Mouse (Mus musculus) spleen, postnatal 4 days (tissue): ENCODE measurements around the gene Ccdc124.
A peak's percentile ranks its signal among the peaks of the same experiment; 100 is the strongest.

Experiments used
- DNase-seq, 2 experiments: peaks; one replicate each; pipeline ENCODE4 v3.0.0; 2022; ENCODE audit warnings: low spot score in 2 of 2

The Ccdc124 gene

DNA sequence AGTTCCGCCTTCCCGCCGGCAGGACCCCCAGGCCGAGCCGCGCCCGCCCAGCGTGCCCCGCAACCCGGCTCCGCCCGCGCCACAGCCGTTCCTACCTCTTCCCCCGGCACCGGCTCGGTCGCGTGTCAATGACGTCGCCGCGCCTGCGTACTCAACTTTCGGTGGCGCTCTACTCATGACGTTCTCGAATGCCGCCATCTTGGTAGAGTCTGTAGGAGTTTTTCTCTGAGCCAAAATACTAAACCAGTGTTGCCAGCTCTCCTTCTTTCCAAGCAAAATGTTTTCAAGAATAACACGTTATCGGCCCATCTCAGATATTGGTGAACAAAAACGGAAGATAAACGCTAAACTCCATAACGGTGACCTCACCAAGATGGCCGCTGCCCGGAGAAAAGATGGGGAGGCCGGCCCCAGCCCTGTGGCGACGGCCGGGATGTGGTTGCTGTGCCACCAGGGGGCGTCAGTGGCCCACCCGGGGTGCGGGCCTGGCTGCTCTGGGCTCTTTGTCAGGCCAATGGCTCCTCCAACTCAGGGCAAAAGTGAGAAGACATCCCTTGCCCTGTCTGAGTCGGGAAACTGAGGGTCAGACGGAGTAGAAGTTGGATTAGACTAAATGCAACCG lies at the start of gene Ccdc124:
Gene Ccdc124 (minus strand): TSS at position 572 of the 622 bp plus-strand sequence.
- DNase-seq = peak; percentile 95 to 99

DNA sequence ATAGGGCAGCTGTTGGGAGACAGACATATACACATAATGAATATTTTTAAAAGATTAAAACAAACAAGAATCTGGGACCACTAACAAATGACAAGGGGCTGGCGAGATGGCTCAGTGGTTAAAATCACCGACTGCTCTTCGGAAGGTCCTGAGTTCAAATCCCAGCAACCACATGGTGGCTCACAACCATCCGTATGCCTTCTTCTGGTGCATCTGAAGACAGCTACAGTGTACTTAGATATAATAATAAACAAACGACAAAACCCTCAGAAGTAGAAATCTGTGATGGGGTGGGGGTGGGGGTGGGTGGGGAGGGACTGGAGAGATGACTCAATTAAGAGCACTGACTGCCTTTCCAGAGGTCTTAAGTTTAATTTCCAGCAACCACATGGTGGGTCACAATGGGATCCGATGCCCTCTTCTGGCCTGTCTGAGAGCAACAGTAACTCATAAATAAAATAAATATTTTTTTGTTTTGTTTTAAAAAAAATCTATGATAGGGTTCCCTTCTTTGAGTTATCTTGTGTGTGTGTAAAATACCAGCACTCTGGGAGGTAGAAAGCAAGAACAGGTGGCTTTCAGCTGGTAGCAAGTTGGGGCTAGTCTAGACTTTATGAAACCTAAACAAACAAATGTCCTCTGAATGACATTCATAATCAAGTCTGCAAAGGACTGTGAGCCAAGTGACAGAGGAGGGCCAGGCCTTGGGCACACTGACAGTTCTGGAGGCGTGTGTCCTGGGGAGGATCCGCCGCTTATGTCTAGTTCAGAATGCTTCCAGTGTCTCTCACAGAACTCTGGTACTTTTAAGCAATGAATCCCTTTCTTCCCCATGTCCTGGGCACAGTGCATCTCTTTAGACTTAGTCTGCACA lies 46.6 kb upstream of the Ccdc124 start:
- DNase-seq = no peak

DNA sequence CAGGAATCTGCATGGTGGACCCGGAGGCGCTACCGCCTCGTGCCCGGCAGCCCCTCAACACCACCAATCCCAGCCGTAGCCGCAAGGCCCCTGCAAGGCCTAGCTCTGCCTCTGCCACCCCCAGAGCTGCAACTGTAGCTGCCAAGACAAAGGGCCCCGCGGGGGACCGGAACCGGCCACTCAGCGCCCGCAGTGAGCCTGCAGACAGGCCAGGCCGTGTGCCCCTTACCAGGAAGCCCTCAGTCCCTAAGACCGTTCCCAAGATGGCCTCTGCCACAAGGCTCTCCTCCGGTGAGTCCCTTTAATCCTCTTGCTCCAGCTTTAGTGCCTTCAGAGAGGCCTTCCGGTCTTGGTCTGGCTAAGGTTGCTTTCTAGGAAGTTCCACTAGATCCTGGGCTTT lies 41.0 kb upstream of the Ccdc124 start:
- DNase-seq = no peak

DNA sequence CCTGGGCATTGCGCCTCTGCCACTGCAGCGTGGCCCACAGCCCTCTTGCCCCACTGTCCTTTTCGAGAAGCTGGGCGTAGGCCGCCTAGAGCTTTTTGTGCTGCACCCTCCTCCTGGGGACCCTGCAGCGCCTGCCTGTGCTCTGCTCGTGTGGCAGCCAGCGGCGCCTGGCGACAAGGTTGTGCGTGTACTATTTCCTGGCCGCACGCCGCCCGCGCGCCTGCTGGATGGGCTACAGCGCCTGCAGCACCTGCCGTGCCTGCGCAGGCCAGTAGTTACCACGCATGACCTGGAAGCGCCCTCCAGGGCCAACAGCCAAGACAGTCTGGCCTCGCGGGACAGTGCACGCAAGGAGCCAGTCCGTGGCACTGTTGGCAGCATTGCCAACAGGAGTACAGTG lies 39.8 kb upstream of the Ccdc124 start:
- peak in 1 of 2 experiments; percentile 61 for DNase-seq

DNA sequence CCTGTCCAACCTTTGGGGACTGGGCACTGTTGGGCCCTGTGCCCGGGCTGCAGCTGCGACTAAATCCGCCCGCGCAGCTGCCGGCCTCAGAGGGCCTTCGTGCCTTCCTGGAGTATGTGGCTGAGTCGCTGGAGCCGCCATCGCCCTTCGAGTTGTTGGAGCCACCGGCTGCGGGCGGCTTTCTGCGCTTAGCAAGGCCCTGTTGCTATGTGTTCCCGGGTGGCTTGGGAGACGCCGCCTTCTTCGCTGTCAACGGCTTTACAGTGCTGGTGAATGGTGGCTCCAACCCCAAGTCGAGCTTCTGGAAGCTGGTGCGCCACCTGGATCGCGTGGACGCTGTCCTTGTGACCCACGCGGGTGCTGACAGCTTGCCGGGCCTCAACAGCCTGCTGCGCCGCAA lies 39.2 kb upstream of the Ccdc124 start:
- DNase-seq = no peak

DNA sequence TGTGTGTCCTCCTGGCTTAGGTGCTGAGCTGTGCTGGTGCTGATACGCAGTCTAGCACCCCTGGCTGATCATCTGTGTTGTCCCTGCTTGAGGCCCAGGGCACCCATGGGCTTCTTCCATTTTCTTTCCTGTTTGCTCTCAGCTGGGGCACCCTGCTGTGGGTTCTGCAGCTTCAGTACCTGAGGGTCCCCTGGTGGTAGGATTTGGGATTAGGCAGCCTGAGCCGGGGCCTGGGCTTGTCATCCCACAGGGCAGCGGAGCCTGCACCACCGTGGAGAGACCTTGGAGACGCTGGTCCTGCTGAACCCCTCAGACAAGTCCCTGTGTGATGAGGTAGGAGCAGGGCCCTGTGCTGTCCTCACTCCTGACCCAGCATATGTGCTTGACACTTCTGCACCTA lies 37.9 kb upstream of the Ccdc124 start:
- peak in 1 of 2 experiments; percentile 69 for DNase-seq

DNA sequence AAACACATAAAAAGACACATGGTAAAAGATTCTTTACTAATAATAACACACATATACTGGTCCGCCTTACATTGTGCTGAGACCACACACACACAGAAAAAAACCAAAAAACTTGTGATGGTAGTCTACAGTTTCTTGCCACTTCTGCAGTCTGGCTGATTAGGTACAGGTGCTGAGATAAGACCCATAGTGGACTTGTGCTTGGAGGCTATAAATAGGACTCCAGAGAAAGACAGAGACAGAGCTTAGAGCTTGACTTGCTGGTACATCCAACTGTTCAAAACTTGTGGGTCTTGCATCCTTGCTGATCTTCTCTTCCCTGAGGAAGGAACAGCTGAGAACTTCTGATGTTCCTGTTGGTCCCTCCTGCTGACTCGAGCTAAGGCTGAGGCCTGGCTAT lies 33.8 kb upstream of the Ccdc124 start:
- no peak for DNase-seq

DNA sequence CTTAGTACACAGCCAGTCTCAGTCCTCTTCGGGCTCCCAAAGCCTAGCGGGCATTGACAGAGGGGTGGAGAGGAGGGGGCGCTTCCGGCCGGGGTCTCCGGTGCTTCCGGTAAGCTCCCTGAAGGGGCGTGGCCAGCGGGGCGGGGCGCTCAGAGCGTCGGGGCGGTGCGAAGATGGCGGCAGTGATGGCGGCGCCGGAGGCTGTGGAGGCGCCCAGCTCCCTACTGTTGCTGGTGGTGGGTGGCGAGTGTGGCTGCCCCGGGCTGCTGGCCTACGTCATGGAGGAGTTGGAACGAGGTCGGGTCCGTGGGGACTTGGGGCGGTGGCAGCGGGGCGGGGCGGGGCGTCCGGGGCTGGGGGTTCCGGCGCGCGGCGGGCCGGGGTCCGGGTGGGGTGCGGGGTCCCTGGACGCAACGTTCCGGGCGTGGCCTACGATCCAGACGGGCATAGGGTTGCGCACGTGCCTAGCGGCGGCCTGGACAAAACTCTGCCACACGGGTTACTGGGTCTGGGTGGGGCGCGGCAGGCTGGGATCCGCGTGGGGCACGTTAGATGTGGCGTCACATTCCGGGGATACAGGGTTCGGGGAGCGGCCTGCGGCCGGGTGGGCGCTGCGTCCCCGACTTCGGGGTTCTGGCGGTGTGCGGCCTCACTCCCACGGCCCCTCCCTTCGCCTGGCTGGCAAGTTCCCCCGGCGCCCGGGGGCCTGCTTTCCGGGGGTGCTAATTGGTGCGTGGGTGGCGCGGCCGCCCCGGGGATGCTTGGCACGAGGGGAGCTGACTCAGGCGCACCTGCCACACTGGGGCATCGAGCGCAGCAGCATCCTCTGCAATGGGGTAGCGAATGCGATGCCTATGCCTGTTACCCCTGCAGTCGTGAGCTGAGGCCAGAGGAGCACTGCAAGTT lies 32.3 kb upstream of the Ccdc124 start, which contains the start of gene Map1s:
Gene Map1s (plus strand): TSS at position 102 of the 906 bp plus-strand sequence.
- peak; percentile 79 to 91 for DNase-seq

DNA sequence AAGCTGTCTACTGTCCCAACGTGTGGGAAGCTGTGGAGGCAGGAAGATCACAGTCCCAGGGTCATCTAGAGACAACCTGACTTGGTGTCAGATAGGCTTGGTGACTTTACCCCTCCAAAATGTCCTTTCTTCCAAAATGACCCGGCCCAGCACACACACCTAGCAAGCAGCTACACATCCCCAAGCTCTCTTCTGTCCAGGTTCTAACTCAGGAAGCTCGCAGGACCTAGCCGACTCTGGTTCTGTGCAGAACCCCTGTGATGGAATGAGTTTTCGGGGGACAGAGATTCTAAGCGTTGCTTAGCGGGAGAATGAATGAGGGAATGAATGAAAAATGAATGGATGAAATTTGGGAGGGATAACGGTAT lies 31.7 kb upstream of the Ccdc124 start:
- DNase-seq = no peak

DNA sequence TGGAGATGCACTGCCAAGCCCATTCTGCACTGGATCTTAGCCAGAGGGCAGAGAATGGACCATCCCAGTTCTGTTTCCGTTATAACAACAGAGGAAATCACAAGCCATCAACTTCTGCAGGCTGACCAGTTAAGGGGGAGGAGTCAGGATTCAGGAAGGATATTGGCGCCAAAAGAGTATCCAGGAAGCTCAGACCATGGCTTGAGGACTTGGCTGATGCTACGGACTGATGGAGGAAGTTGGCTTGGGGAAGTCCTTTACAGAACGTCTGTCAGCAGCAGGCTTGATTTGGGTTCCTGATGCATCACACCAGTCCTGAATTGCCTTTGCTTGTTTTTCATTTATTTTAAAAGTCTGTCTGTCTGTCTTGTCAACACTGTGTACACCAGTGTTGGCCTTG lies 30.8 kb upstream of the Ccdc124 start:
- no peak for DNase-seq

DNA sequence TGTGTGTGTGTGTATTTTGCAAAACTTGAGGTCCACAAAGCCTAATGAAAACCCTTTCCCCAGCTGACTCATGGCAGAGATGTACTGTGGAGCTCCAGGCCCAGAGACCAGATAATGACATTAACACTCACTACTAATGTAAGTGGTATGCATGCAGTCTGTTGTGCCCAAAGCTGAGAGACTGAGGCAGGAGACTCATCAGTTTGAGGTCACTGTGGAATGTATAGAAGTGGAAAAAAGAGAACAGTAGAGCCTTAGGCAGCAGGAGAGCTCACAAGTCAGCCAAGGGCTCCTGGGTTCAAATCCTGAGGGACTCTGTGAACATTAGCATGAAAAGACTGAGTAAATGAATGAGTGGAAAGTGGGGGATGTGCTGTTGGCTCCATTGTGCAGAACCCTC lies 29.8 kb upstream of the Ccdc124 start:
- DNase-seq = no peak

DNA sequence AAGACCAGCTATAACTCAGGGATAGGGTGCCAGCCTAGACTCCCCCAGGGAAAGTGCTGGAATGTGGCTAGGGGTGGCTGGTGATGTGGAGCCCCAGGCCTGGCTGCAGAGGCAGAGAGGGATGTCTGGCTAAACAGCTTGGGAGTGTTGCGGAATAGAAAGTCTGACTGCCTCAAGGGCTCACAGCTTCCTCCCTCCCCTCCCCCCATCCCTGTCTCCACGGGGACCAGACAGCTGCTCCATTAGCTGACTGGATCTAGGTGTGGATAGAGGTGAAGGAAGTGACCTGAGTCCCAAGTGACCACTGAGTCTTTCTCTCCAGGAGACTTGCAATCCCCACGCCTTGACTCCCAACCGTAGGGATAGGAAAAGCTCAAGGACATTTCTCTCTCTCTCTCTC lies 29.4 kb upstream of the Ccdc124 start:
- no peak for DNase-seq

DNA sequence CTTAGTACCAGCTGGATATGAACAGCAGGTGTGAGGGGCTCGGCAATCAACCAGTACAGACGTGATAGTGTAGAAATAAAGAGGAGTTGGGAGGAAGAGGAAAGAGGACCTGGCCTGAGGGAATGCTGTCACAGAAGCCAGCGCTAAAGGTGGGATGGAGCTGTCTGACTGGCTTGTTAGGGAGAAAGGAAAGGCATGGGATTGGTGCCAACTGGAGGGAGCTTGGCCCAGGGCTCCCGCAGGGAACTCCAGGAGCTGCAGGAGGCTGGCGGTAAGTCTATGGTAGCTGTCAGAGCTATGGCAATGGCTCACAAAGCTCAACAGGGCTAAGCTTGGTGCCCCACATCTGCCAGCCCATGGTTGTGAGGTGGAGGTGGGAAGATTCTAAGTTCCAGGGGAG lies 28.5 kb upstream of the Ccdc124 start:
- no peak for DNase-seq

DNA sequence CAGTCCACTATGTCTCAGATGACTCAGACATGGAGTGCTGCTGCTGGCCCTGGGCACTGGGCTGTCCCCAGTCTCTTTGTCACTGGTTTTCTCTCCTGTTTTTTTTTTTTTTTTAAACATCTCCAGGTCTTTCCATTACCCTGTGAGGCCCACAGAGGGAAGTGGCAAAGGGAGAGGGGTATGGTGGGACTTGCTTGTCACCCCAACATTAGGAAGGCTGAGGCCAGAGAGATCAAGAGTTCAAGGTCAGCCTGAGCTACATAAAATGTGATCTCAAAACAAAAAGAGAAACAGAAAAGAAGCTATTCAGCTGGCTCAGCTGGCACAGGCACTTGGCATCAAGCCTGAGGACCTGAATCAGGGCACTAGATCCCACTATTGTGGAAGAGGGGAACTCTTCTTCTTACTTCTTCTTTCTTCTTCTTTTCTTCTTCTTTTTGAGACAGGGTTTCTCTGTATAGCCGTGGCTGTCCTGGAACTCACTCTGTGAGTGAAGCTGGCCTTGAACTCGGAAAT lies 27.2 kb upstream of the Ccdc124 start:
- no peak for DNase-seq

DNA sequence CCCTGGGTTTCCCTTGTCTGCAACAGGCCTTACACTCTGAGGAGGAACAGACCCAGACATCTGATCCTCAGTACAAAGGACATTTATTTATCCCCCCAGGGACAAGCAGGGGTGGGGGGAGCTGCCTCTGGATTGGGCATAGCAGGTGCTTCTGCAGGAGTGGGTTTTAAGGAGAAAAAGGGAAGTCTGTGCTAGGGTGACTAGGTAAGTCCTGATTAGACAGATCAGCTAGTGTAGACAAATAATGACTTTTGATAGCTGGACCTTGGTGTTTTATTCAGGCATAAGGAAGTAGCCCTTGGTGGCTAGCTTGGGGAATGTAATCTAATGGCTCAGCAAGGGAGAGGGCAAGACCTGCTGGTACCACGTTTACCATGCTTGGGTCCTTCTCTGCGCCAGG lies 25.5 kb upstream of the Ccdc124 start:
- DNase-seq = no peak

DNA sequence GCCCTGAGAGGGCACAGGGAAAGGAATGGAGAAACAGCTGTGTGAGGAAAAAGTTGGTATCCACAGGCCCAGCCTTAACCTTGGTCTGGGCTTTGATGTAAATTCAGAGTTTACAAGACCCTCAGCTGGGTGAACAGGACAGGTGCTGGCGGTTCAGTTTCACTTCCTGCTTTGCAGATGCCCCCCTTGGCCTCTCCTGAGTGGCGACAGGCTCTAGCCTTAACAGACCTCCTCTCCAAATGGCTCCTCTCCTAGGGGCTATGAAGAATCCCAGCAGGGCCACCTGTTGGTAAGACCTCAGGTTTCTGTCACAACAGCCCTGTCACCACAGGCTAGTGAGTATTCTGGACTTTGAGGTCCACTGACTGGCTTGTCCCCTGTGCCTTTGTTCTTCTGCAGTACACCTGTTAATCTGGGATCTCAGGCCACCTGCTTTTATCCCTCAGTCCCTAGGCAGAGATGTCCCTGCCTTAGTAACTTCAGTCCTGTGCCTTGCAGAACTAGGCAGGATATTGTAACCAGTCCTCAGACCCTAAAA lies 25.0 kb upstream of the Ccdc124 start:
- no peak for DNase-seq

DNA sequence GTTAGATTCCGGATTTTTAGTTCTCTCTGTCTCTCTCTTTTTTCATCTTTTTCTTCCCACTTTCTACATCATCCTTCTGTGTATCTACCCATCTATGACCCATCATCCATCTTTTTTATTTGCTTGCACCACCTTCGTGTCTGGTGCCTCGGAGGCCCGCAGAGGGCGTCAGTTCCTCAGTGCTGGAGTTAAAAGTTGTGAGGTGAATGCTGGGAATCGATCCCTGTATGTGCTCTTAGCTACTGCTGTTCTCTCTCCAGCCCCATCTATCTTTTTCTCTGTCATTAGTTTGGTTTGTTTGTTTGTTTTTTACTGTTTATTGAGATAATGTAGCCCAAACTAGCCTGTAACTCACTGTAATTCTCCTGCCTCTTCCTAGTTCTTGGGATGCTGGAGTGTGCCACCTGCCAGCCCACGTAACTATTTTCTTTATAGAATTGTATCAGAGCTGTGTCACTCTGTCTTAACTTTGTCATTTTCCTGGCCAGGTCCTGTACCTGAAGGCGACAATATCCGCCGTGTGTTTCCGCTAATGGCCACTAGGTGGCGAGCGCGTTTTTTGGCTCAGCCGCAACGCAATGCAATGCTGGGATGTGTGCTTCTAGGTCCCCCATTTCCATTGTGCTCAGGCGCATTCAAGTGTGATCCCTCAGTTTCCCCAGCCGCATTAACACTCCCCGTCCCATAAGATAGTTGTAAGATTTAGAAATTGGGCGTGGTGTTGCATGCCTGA lies 24.1 kb upstream of the Ccdc124 start:
- DNase-seq = peak; percentile 88 to 97

DNA sequence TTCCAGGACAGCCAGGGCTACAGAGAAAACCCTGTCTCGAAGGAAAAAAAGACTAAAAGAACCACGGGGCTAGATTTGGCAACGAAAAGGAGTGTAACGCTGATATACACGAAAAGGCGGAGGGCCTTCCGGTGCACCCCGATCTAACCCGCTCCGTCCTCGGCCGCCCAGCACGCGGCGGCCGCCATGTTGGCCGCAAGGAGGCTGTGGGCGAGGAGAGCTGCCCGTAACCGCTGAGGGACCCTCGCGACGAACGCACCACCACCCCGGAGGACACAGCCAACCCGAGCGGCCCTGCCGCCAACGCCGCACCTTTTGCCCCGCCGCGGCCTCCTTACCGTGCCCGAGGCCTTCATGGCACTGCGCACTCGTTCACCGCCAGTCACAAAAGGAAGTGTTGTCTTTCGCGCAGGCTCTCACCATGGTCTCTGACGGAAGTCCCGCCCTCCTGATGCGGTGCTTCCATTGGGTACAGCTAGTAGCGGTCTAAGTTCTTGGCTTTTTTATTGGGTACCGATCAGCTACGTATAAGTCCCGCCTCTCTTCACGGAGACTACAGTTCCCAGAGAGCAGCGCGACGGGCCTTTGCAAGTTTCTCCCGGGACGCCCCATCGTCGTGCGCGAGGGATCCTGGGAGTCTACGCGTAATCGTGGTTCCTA lies 23.4 kb upstream of the Ccdc124 start, which contains the start of gene Rpl18a:
Gene Rpl18a (minus strand): TSS at position 392 of the 660 bp plus-strand sequence.
- DNase-seq = peak; percentile 92 to 93

DNA sequence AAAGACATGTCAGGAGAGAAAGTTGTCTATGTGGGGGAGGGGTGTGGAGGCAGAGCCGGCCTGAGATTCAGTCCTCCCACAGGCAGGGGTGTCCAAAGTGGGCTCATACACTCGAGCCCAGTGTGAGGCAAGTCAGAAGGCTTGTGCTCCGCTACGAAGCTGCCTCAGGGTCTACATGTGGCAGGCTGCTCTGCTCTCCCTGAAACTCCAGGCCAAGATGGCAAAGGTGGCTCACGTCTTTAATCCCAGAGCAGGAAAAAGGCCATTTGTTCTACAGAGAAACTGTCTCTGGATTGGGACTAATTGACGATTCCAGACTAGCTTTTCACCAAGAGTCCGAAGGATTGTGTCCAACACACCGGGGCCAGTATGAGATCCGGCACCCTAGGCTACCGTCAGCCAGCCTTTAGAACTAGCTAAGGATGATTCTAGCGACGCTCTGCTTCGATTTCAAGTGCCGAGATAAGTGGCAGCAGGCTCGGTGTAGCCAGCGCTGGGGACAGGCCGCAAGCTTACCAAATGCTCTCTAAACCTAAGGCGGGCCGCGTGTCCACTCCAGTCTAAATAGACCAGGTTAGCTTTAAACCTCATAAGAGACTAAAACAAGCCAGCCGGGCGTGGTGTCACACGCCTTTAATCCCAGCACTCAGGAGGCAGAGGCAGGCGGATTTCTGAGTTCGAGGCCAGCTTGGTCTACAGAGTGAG lies 22.7 kb upstream of the Ccdc124 start:
- no peak for DNase-seq
